Mouse (Mus musculus): Measurements from ENCODE around the gene Tnfrsf11a. TPM values are rescaled to one million over a fixed set of nuclear protein-coding genes. Genes with fewer than 3 reads are reported as not detected.

Tnfrsf11a gene
- polyA plus RNA-seq, 1 experiment = 57.9 TPM

- Histone ChIP-seq H3K27ac (ENCODE audit: insufficient read depth, low read depth, low read length) (no peak overlapping the region), H3K4me3 (ENCODE audit: insufficient read depth, low read length) (no peak overlapping the region), H3K4me1 (ENCODE audit: control insufficient read depth, insufficient read depth, low read length) (no peaks in the 10 kb centered on the region)
- no peak for TF ChIP-seq CTCF (IDR thresholded peaks at IDR 0.05; ENCODE audit: low read depth, low read length)
- TF ChIP-seq POLR2A (IDR thresholded peaks at IDR 0.05; ENCODE audit: borderline replicate concordance, low read depth, low read length) = no peak
Measured at GRCm38 (mm10) chr1:105883498-105883897, 103.0 kb downstream of the Tnfrsf11a start.

- no peak overlapping the region for H3K27ac ChIP-seq (ENCODE audit: insufficient read depth, low read depth, low read length)
- no peaks in the 10 kb centered on the region for H3K4me1 ChIP-seq (ENCODE audit: control insufficient read depth, insufficient read depth, low read length)
- no peak for TF ChIP-seq POLR2A (IDR thresholded peaks at IDR 0.05; ENCODE audit: borderline replicate concordance, low read depth, low read length)
- no peak for TF ChIP-seq CTCF (IDR thresholded peaks at IDR 0.05; ENCODE audit: low read depth, low read length)
- no peak overlapping the region for H3K4me3 ChIP-seq (ENCODE audit: insufficient read depth, low read length)
Measured at GRCm38 (mm10) chr1:105885101-105885500, 104.6 kb downstream of the Tnfrsf11a start.

- TF ChIP-seq CTCF (IDR thresholded peaks at IDR 0.05; ENCODE audit: low read depth, low read length) = no peak
- no peak for TF ChIP-seq POLR2A (IDR thresholded peaks at IDR 0.05; ENCODE audit: borderline replicate concordance, low read depth, low read length)
- H3K4me3 ChIP-seq (ENCODE audit: insufficient read depth, low read length) = no peak overlapping the region
- H3K27ac ChIP-seq (ENCODE audit: insufficient read depth, low read depth, low read length) = no peak overlapping the region
- no peaks in the 10 kb centered on the region for H3K4me1 ChIP-seq (ENCODE audit: control insufficient read depth, insufficient read depth, low read length)
Measured at GRCm38 (mm10) chr1:105885575-105885974, 105.1 kb downstream of the Tnfrsf11a start.

GRCm38 (mm10) chr1:105886358-105886757, 105.8 kb downstream of the Tnfrsf11a start:
- H3K4me3 ChIP-seq (ENCODE audit: insufficient read depth, low read length) = no peak overlapping the region
- no peak for TF ChIP-seq CTCF (IDR thresholded peaks at IDR 0.05; ENCODE audit: low read depth, low read length)
- no peak for TF ChIP-seq POLR2A (IDR thresholded peaks at IDR 0.05; ENCODE audit: borderline replicate concordance, low read depth, low read length)
- peaks cover 2% of the 10 kb centered on the region; the same call in 1 of the 2 replicates for H3K4me1 ChIP-seq (ENCODE audit: control insufficient read depth, insufficient read depth, low read length)
- H3K27ac ChIP-seq (ENCODE audit: insufficient read depth, low read depth, low read length) = no peak overlapping the region

- Histone ChIP-seq H3K27ac (ENCODE audit: insufficient read depth, low read depth, low read length) (no peak overlapping the region), H3K4me3 (ENCODE audit: insufficient read depth, low read length) (no peak overlapping the region), H3K4me1 (ENCODE audit: control insufficient read depth, insufficient read depth, low read length) (peaks cover 3% of the 10 kb centered on the region; the same call in 1 of the 2 replicates)
- TF ChIP-seq CTCF (IDR thresholded peaks at IDR 0.05; ENCODE audit: low read depth, low read length) = peak; percentile 86
- no peak for TF ChIP-seq POLR2A (IDR thresholded peaks at IDR 0.05; ENCODE audit: borderline replicate concordance, low read depth, low read length)
Measured at GRCm38 (mm10) chr1:105891032-105891725, 110.7 kb downstream of the Tnfrsf11a start.

- no peak for TF ChIP-seq POLR2A (IDR thresholded peaks at IDR 0.05; ENCODE audit: borderline replicate concordance, low read depth, low read length)
- no peak for TF ChIP-seq CTCF (IDR thresholded peaks at IDR 0.05; ENCODE audit: low read depth, low read length)
- Histone ChIP-seq H3K27ac (ENCODE audit: insufficient read depth, low read depth, low read length) (no peak overlapping the region), H3K4me3 (ENCODE audit: insufficient read depth, low read length) (no peak overlapping the region), H3K4me1 (ENCODE audit: control insufficient read depth, insufficient read depth, low read length) (peaks cover 3% of the 10 kb centered on the region; the same call in 1 of the 2 replicates)
Measured at GRCm38 (mm10) chr1:105895019-105895418, 114.5 kb downstream of the Tnfrsf11a start.

Other genes starting within 250 kb of the Tnfrsf11a start
- gene Pign, start 117.0 kb upstream of the Tnfrsf11a start, polyA plus RNA-seq (2012; ENCODE audit: insufficient read depth, insufficient read length, missing spikeins) = 14.2 and 14.8 TPM in 2 replicates
- 37.3 and 39.9 TPM in 2 replicates for gene Relch, start 116.9 kb upstream of the Tnfrsf11a start, polyA plus RNA-seq (2012; ENCODE audit: insufficient read depth, insufficient read length, missing spikeins)
- gene Zcchc2, start 209.7 kb downstream of the Tnfrsf11a start, polyA plus RNA-seq (2012; ENCODE audit: insufficient read depth, insufficient read length, missing spikeins) = 15.9 and 18.0 TPM in 2 replicates

All from bone marrow macrophage, adult 2 months (primary cell).